Mouse (Mus musculus) midbrain, embryonic 16.5 days (tissue): ENCODE data around the gene Tox4. TPM values are rescaled to one million over a fixed set of nuclear protein-coding genes. Genes with fewer than 3 reads are reported as not detected.
A peak's percentile ranks its signal among the peaks of the same experiment; 100 is the strongest.
"Not testable (repeated sequence)": the region's sequence is repeated elsewhere in the genome, so short reads cannot be mapped to it uniquely, and the experiment has no call there.

Source experiments
- ATAC-seq: fragments of 200-750 bp; cut with Nextera tagmentation; 2 replicates; pipeline ENCODE4 v1.8.0; 2017; ENCODE audit warnings: moderate TSS enrichment
- H3K27ac ChIP-seq: fragments of 300-500 bp; sonication (generic); 2 replicates; pipeline ENCODE4 v1.5.1; 2014; ENCODE audit warnings: mild to moderate bottlenecking, low read length, mixed read lengths
- H3K27me3 ChIP-seq: fragments of 300-500 bp; sonication (generic); 2 replicates; pipeline ENCODE4 v1.6.1; 2014; ENCODE audit warnings: low read depth, low read length, mixed read lengths; ENCODE audit not compliant: control insufficient read depth, insufficient read depth
- H3K36me3 ChIP-seq: fragments of 300-500 bp; sonication (generic); 2 replicates; pipeline ENCODE4 v1.6.1; 2014; ENCODE audit warnings: mild to moderate bottlenecking, low read length, moderate library complexity, mixed read lengths; ENCODE audit not compliant: control insufficient read depth, insufficient read depth
- H3K4me1 ChIP-seq: fragments of 300-500 bp; sonication (generic); 2 replicates; pipeline ENCODE4 v1.6.1; 2014; ENCODE audit warnings: mild to moderate bottlenecking, low read length, mixed read lengths; ENCODE audit not compliant: control insufficient read depth, insufficient read depth
- H3K4me2 ChIP-seq: fragments of 300-500 bp; sonication (generic); 2 replicates; pipeline ENCODE4 v1.6.1; 2014; ENCODE audit warnings: mild to moderate bottlenecking, low read length, mixed read lengths
- H3K4me3 ChIP-seq: fragments of 300-500 bp; sonication (generic); 2 replicates; pipeline ENCODE4 v1.5.1; 2014; ENCODE audit warnings: low read depth, mild to moderate bottlenecking, low read length, moderate library complexity, mixed read lengths
- H3K9ac ChIP-seq: fragments of 300-500 bp; sonication (generic); 2 replicates; pipeline ENCODE4 v1.6.1; 2014; ENCODE audit warnings: low read depth, low read length, mixed read lengths
- H3K9me3 ChIP-seq: fragments of 300-500 bp; sonication (generic); replicated peaks from 2 replicates; pipeline ENCODE4 v1.6.1; 2014; ENCODE audit warnings: mild to moderate bottlenecking, low read length, mixed read lengths; ENCODE audit not compliant: control insufficient read depth, poor library complexity, severe bottlenecking
- WGBS: fragments of 180-500 bp; shearing (Covaris S2); extraction: QIAGEN DNeasy Blood & Tissue Kit; methylation state at CpG from one replicate; pipeline ENCODE4 v1.1.7; 2014; 5-methylcytosine and 5-hydroxymethylcytosine counted together
- polyA plus RNA-seq: library from polyadenylated mRNA; unstranded; fragments of >200 nt; fragmentation: Nextera tagmentation; extraction: Ambion mirVana; gene quantifications from 2 replicates; pipeline ENCODE4 v1.2.1, GENCODE M21; 2015

Tox4 gene
- polyA plus RNA-seq, 1 experiment from 2014 or later, result 51.8 TPM

DNA sequence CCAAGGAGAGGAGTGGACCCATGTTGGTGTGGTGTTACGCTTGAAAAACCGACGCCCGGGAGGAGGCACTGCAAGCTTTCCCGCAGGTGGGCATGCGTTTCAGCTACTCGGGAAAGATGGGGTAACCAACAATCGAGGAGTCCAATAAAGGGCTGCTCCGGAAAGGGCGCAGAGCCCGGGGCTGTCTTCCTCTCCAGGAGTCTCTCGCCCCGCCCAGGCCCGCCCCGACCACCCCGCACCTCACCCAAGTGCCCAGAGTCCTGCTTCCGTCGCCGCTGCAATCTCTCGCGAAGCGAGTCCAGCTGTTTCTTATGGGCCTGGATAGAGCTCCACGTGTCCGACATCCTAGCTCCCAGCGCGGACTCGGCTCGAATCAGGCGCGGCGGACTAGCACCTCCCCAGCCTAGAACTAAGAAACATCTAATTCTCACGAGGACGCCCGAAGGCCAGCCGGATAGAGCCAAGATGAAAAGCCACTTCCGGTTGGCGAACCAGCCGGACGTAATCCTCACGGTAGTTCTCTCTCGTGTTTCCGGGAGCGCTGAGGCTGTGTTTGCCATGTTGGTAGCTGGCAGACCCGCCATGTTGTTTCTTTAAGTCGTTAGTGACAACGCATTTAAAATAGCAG lies 25.8 kb downstream of the Tox4 start, which contains the start of gene Mettl3:
Gene Mettl3, minus strand, starts transcription at position 485 of the 628 bp plus-strand sequence.
- peak; percentile 95 for ATAC-seq
- Histone ChIP-seq H3K27me3 (no peaks in the 10 kb centered on the region), H3K4me3 (peak within 1 kb of the TSS; percentile 64), H3K4me2 (peak within 1 kb of the TSS; percentile 83), H3K4me1 (peaks cover 9% of the 10 kb centered on the region), H3K9me3 (no peaks in the 10 kb centered on the region), H3K9ac (peak within 1 kb of the TSS; percentile 75), H3K27ac (peak within 1 kb of the TSS; percentile 91), H3K36me3 (peaks cover 3% of the 10 kb centered on the region; the same call in 1 of the 2 replicates)
- under 1% methylated on average over 45 of the region's 46 CpGs for WGBS

DNA sequence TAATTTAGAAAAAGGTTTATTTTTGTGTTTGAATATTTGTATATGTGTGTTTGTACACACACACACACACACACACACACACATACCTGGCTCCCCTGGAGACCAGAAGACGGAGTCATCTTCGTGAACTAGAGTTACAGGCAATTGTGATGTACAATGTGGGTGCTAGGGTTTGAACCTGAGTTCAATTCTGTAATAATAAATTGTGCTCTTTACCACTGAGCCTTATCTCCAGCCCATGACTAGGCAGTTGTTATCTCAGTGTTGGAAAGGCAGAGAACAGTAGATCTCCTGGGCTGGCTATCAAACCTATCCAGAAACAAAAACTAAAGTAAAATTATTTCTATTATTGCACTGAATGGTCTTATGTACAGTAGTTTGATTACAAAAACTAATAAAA lies 27.2 kb downstream of the Tox4 start:
- no peak for ATAC-seq
- H3K27ac ChIP-seq, result no peak overlapping the region

DNA sequence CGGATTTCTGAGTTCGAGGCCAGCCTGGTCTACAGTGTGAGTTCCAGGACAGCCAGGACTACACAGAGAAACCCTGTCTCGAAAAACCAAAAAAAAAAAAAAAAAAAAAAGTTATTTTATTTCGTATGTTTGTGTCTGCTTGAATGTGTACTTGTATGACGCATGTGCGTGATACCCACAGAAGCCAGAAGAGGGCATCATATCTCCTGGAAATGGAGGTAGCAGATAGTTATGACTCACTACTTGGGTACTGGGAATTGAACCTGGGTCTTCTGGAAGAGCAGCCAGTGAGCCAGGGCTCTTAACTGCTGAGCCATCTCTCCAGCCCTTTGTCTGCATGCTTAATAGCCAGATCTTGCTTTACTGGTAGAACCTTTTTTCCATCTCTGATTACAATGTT lies 31.4 kb downstream of the Tox4 start:
- WGBS, result 96% methylated on average over 5 of the region's 6 CpGs
- ATAC-seq, H3K27me3 ChIP-seq, H3K4me3 ChIP-seq, H3K9ac ChIP-seq, H3K4me2 ChIP-seq, H3K27ac ChIP-seq, H3K9me3 ChIP-seq: not testable (repeated sequence)
- Histone ChIP-seq H3K36me3 (peaks cover 19% of the 10 kb centered on the region), H3K4me1 (peaks cover 45% of the 10 kb centered on the region)

More for the DNA sequence above, 27.2 kb downstream of the Tox4 start:
- Histone ChIP-seq H3K9ac (no peak overlapping the region), H3K9me3 (no peaks in the 10 kb centered on the region), H3K4me1 (peaks cover 12% of the 10 kb centered on the region), H3K4me3 (no peak overlapping the region), H3K4me2 (no peak overlapping the region), H3K36me3 (no peaks in the 10 kb centered on the region), H3K27me3 (no peaks in the 10 kb centered on the region)
- WGBS, result 91% methylated on average over 2 of the region's 2 CpGs

DNA sequence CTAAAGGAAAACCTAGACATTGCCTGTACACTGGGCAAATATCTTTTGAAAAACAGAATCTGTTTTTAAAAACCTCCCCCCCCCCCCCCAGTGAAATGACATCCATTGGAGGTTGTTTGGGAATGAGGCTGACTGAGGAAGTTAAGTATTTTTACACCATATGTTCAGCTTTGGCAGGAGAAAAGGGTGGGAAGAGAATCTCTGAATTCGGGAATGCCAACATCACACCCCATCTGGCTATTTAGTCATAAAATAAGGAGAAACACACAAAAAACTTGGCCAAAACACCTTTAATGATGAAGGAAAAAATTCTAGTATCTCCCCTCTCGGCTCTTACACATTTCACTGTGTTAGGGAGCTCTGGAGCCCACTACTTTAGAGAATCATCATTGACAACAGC lies 32.0 kb downstream of the Tox4 start:
- no peak for ATAC-seq
- H3K9ac ChIP-seq, result no peak overlapping the region
- H3K36me3 ChIP-seq, result peaks cover 19% of the 10 kb centered on the region
- H3K27me3 ChIP-seq, result no peaks in the 10 kb centered on the region
- H3K4me3 ChIP-seq, result no peak overlapping the region
- 92% methylated on average over 2 of the region's 2 CpGs for WGBS
- peaks cover 46% of the 10 kb centered on the region for H3K4me1 ChIP-seq
- no peaks in the 10 kb centered on the region for H3K9me3 ChIP-seq
- peak overlapping the region; percentile 1; the same call in 1 of the 2 replicates for H3K4me2 ChIP-seq
- H3K27ac ChIP-seq, result no peak overlapping the region

GRCm38 (mm10) chr14:52313931-52314807 lies 35.2 kb downstream of the Tox4 start:
- H3K27me3 ChIP-seq, result no peaks in the 10 kb centered on the region
- H3K4me3 ChIP-seq, result peak overlapping the region; percentile 83; the same call in 1 of the 2 replicates
- peak overlapping the region; percentile 81 for H3K4me2 ChIP-seq
- no peak overlapping the region for H3K27ac ChIP-seq
- no peak for ATAC-seq
- H3K9ac ChIP-seq, result peak overlapping the region; percentile 96; the same call in 1 of the 2 replicates
- H3K4me1 ChIP-seq, result peaks cover 53% of the 10 kb centered on the region
- H3K9me3 ChIP-seq, result no peaks in the 10 kb centered on the region
- 80% methylated on average over 26 of the region's 26 CpGs for WGBS
- peaks cover 19% of the 10 kb centered on the region for H3K36me3 ChIP-seq

GRCm38 (mm10) chr14:52314808-52315150 lies 35.8 kb downstream of the Tox4 start:
- WGBS, result 37% methylated on average over 8 of the region's 8 CpGs
- peaks cover 53% of the 10 kb centered on the region for H3K4me1 ChIP-seq

DNA sequence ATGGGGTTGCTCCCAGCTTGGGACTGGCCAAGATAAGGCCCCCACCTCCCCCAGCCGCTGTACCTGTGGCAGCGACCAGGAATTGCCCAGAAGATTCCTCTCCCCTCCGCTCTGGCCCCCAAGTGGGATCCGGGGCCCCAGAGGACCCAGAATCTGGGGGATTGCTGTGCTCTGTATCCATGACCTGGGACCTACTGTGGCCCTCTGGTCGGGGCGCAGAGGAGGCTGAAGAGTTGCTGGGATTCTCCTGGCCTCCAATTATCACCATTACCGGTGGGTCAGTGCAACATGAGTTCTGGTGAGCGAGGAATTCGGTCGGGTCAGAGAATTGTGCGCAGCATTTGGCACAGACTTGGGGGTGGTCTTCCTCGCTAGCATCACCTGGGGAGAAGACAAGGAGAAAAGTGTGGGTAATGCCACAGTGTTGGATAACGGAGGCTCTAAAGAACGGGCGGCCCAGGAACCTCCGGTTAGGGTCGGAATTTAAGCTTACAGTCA lies 36.4 kb downstream of the Tox4 start:
- no peaks in the 10 kb centered on the region for H3K27me3 ChIP-seq
- whole genome bisulfite sequencing, result 5% methylated on average over 17 of the region's 17 CpGs
- H3K4me2 ChIP-seq, result peak overlapping the region; percentile 81
- peaks cover 19% of the 10 kb centered on the region for H3K36me3 ChIP-seq
- H3K9me3 ChIP-seq, result no peaks in the 10 kb centered on the region
- H3K9ac ChIP-seq, result peak overlapping the region; percentile 96
- peak overlapping the region; percentile 97 for H3K27ac ChIP-seq
- H3K4me1 ChIP-seq, result peaks cover 53% of the 10 kb centered on the region
- peak overlapping the region; percentile 83 for H3K4me3 ChIP-seq
- ATAC-seq, result peak; percentile 23

More at GRCm38 (mm10) chr14:52314808-52315150, 35.8 kb downstream of the Tox4 start:
- Histone ChIP-seq H3K36me3 (peaks cover 19% of the 10 kb centered on the region), H3K9me3 (no peaks in the 10 kb centered on the region), H3K4me2 (peak overlapping the region; percentile 81), H3K9ac (peak overlapping the region; percentile 96), H3K4me3 (peak overlapping the region; percentile 83), H3K27ac (peak overlapping the region; percentile 97), H3K27me3 (no peaks in the 10 kb centered on the region)
- no peak for ATAC-seq

- peak overlapping the region; percentile 81 for H3K4me2 ChIP-seq
- peak overlapping the region; percentile 96 for H3K9ac ChIP-seq
- peaks cover 19% of the 10 kb centered on the region for H3K36me3 ChIP-seq
- H3K27ac ChIP-seq, result peak overlapping the region; percentile 97
- H3K4me3 ChIP-seq, result peak overlapping the region; percentile 83
- under 1% methylated on average over 36 of the region's 41 CpGs for WGBS
- H3K4me1 ChIP-seq, result peaks cover 51% of the 10 kb centered on the region
- ATAC-seq, result peak; percentile 86
- H3K27me3 ChIP-seq, result no peaks in the 10 kb centered on the region
- H3K9me3 ChIP-seq, result no peaks in the 10 kb centered on the region
These were observed 37.0 kb downstream of the Tox4 start for GRCm38 (mm10) chr14:52315792-52316440.
